Mouse (Mus musculus) megakaryocyte, embryonic 14.5 days (primary cell): ENCODE results near the gene Actn4.

Source experiments
- FLI1 ChIP-seq: IDR thresholded peaks from 2 replicates; pipeline ENCODE4 v1.6.1; 2012; ENCODE audit warnings: low read length, inconsistent platforms, mixed read lengths
- GATA1 ChIP-seq: IDR thresholded peaks from 3 replicates; pipeline ENCODE4 v1.6.1; 2012; ENCODE audit warnings: mixed read lengths, low read length, inconsistent platforms, borderline replicate concordance

GRCm38 (mm10) chr7:28932421-28933041 is 29.6 kb downstream of the Actn4 start:
- no peak for TF ChIP-seq GATA1
- TF ChIP-seq FLI1 = no peak
